Mouse (Mus musculus) forebrain, embryonic 10.5 days (tissue): ENCODE measurements at regions not wholly inside any gene's neighbourhood (a gene's known extent, or its start where the extent isn't known, plus 50 kb on each side); places are given as distances from the start of the nearest gene placed in this dataset.

ENCODE experiments used
- DNase-seq: peaks from one replicate; pipeline ENCODE4 v3.0.0-alpha.2; 2017; ENCODE audit warnings: low spot score; ENCODE audit errors: extremely low spot score
- H3K27ac ChIP-seq: fragments of 300-500 bp; sonication (generic); 2 replicates; pipeline ENCODE4 v1.5.1; 2016; ENCODE audit warnings: mild to moderate bottlenecking
- H3K27me3 ChIP-seq: fragments of 300-500 bp; sonication (generic); 2 replicates; pipeline ENCODE4 v1.6.1; 2016; ENCODE audit warnings: mild to moderate bottlenecking; ENCODE audit not compliant: poor library complexity, severe bottlenecking
- H3K36me3 ChIP-seq: fragments of 300-500 bp; sonication (generic); replicated peaks from 2 replicates; pipeline ENCODE4 v1.6.1; 2016; ENCODE audit warnings: mild to moderate bottlenecking, moderate library complexity
- H3K4me1 ChIP-seq: fragments of 300-500 bp; sonication (generic); 2 replicates; pipeline ENCODE4 v1.6.1; 2016
- H3K4me3 ChIP-seq: fragments of 300-500 bp; sonication (generic); 2 replicates; pipeline ENCODE4 v1.5.1; 2016; ENCODE audit warnings: mild to moderate bottlenecking, moderate library complexity
- H3K9me3 ChIP-seq: fragments of 300-500 bp; sonication (generic); 2 replicates; pipeline ENCODE4 v1.6.1; 2016; ENCODE audit warnings: mild to moderate bottlenecking, moderate library complexity
- WGBS: fragments of 180-500 bp; shearing (Covaris S2); methylation state at CpG from one replicate; pipeline ENCODE4 v1.1.7; 2016; 5-methylcytosine and 5-hydroxymethylcytosine counted together

- Histone ChIP-seq H3K4me3 (no peak overlapping the region), H3K36me3 (no peaks in the 10 kb centered on the region), H3K4me1 (peaks cover 8% of the 10 kb centered on the region), H3K9me3 (no peaks in the 10 kb centered on the region), H3K27ac (no peak overlapping the region), H3K27me3 (no peaks in the 10 kb centered on the region)
- no peak for DNase-seq
- WGBS, result 86% methylated on average over 7 of the region's 7 CpGs
Observed at GRCm38 (mm10) chr12:32724451-32725188, 94.7 kb upstream of the Nampt start.

GRCm38 (mm10) chr12:32727539-32727938 lies 91.8 kb upstream of the Nampt start:
- DNase-seq, result no peak
- no peaks in the 10 kb centered on the region for H3K27me3 ChIP-seq
- no peaks in the 10 kb centered on the region for H3K9me3 ChIP-seq
- H3K36me3 ChIP-seq, result no peaks in the 10 kb centered on the region
- H3K4me3 ChIP-seq, result no peak overlapping the region
- H3K27ac ChIP-seq, result no peak overlapping the region
- WGBS, result 74% methylated on average over 1 of the region's 1 CpGs
- peaks cover 8% of the 10 kb centered on the region for H3K4me1 ChIP-seq

GRCm38 (mm10) chr12:32728425-32728824 lies 90.9 kb upstream of the Nampt start:
- no peaks in the 10 kb centered on the region for H3K36me3 ChIP-seq
- no peaks in the 10 kb centered on the region for H3K27me3 ChIP-seq
- H3K9me3 ChIP-seq, result no peaks in the 10 kb centered on the region
- WGBS, result 40% methylated on average over 10 of the region's 10 CpGs
- H3K27ac ChIP-seq, result no peak overlapping the region
- no peak for DNase-seq
- H3K4me3 ChIP-seq, result no peak overlapping the region
- H3K4me1 ChIP-seq, result peaks cover 8% of the 10 kb centered on the region

GRCm38 (mm10) chr12:32735224-32735623 lies 84.1 kb upstream of the Nampt start:
- no peaks in the 10 kb centered on the region for H3K9me3 ChIP-seq
- no peak for DNase-seq
- no peaks in the 10 kb centered on the region for H3K4me1 ChIP-seq
- H3K27me3 ChIP-seq, result no peaks in the 10 kb centered on the region
- WGBS, result 79% methylated on average over 2 of the region's 2 CpGs
- H3K4me3 ChIP-seq, result no peak overlapping the region
- H3K36me3 ChIP-seq, result no peaks in the 10 kb centered on the region
- no peak overlapping the region for H3K27ac ChIP-seq

GRCm38 (mm10) chr12:32741465-32741864 lies 77.9 kb upstream of the Nampt start:
- Histone ChIP-seq H3K27ac (no peak overlapping the region), H3K4me3 (no peak overlapping the region), H3K4me1 (no peaks in the 10 kb centered on the region), H3K27me3 (no peaks in the 10 kb centered on the region), H3K36me3 (no peaks in the 10 kb centered on the region), H3K9me3 (no peaks in the 10 kb centered on the region)
- no peak for DNase-seq

DNA sequence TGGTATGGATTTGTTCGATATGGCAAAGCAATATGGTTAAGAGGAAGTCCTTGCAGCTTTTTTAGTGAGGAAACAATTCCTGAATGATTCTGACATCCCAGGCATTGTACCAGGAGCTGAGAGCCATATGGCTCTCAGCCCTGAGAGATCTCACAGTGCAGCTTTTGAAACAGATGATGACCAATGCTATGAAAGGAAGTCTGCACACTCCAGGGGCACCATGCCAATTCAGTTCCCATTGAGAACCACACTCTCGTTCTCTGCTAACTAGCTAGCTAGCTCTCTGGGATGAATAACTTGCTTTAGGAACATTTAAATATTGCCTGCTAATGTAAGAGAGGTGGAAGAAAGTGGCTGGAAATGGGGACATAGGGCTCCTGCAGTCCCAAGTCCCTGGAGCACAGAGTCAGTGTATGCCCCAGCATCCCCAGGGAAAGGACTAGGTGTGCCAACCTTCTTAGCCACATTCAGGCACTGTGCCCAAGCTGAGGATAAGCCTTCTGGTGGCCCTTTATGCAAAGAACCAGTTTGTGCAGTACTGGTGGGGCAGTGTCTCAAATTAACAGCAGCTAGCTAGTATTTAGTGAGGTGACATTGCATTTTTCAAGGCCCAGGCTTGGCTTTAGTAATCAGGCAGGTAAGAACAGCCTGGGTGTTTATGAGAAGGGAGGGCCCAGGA lies 61.8 kb upstream of the Nampt start:
- no peak for DNase-seq
- Histone ChIP-seq H3K9me3 (no peaks in the 10 kb centered on the region), H3K27ac (no peak overlapping the region), H3K4me1 (no peaks in the 10 kb centered on the region), H3K36me3 (no peaks in the 10 kb centered on the region), H3K4me3 (no peak overlapping the region), H3K27me3 (no peaks in the 10 kb centered on the region)
- WGBS, result 91% methylated on average over 2 of the region's 2 CpGs

GRCm38 (mm10) chr12:32758150-32758549 lies 61.2 kb upstream of the Nampt start:
- Histone ChIP-seq H3K4me1 (no peaks in the 10 kb centered on the region), H3K4me3 (no peak overlapping the region), H3K27me3 (no peaks in the 10 kb centered on the region), H3K36me3 (no peaks in the 10 kb centered on the region), H3K9me3 (no peaks in the 10 kb centered on the region), H3K27ac (no peak overlapping the region)
- WGBS, result 87% methylated on average over 2 of the region's 2 CpGs
- DNase-seq, result no peak

- Histone ChIP-seq H3K4me3 (no peak overlapping the region), H3K4me1 (no peaks in the 10 kb centered on the region), H3K9me3 (no peaks in the 10 kb centered on the region), H3K27ac (no peak overlapping the region), H3K27me3 (no peaks in the 10 kb centered on the region), H3K36me3 (no peaks in the 10 kb centered on the region)
- WGBS, result 87% methylated on average over 3 of the region's 3 CpGs
- no peak for DNase-seq
Observed at GRCm38 (mm10) chr12:32760627-32761026, 58.7 kb upstream of the Nampt start.

DNA sequence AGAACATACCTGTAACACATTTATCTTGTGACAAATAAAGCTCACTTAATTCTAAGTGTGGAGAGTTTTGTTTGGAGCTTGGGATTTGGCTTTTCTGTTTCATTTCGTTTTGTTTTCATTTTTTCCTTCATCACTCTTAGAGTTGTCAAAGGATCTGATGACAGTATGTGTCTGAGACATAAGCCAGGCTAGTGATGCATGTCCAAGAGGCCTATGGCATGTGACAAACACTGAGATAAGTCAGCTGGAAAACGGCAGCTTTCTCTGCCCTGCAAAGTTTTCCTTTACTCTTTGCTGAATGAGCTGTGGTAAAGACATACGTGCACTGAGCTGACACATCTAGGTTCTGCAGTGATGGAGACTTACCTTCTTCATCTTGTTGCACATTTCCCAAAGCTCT lies 58.3 kb upstream of the Nampt start:
- H3K27me3 ChIP-seq, result no peaks in the 10 kb centered on the region
- no peak for DNase-seq
- H3K9me3 ChIP-seq, result no peaks in the 10 kb centered on the region
- no peak overlapping the region for H3K27ac ChIP-seq
- no peaks in the 10 kb centered on the region for H3K36me3 ChIP-seq
- 81% methylated on average over 3 of the region's 3 CpGs for WGBS
- no peaks in the 10 kb centered on the region for H3K4me1 ChIP-seq
- no peak overlapping the region for H3K4me3 ChIP-seq

DNA sequence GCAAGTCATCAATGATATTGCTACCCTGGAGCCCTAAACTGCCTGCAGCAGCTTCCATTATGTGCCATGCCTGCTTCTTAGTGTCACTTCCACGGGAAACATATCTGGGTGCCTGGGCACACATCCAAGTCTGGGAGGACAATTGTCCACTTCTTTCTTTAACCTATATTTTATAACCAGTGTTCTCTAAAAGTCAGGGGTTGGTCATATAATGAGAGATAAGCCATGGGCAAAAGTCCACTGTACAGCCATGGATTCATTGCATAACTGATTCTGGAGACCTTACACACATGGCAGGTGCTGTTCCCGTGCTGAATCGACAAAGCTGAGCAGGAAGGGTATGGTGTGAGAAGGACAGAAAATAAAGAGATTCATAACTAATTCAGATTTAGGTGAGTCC lies 55.1 kb upstream of the Nampt start:
- no peak overlapping the region for H3K27ac ChIP-seq
- no peak for DNase-seq
- no peaks in the 10 kb centered on the region for H3K27me3 ChIP-seq
- H3K4me3 ChIP-seq, result no peak overlapping the region
- no peaks in the 10 kb centered on the region for H3K9me3 ChIP-seq
- H3K4me1 ChIP-seq, result no peaks in the 10 kb centered on the region
- no peaks in the 10 kb centered on the region for H3K36me3 ChIP-seq
- WGBS, result 89% methylated on average over 3 of the region's 3 CpGs

- 86% methylated on average over 7 of the region's 7 CpGs for WGBS
- no peaks in the 10 kb centered on the region for H3K9me3 ChIP-seq
- no peak overlapping the region for H3K27ac ChIP-seq
- no peaks in the 10 kb centered on the region for H3K4me1 ChIP-seq
- no peak overlapping the region for H3K4me3 ChIP-seq
- no peak for DNase-seq
- H3K27me3 ChIP-seq, result no peaks in the 10 kb centered on the region
- no peaks in the 10 kb centered on the region for H3K36me3 ChIP-seq
Observed at GRCm38 (mm10) chr12:32764747-32765146, 54.6 kb upstream of the Nampt start.

GRCm38 (mm10) chr12:32765861-32766260 lies 53.5 kb upstream of the Nampt start:
- DNase-seq, result no peak
- no peak overlapping the region for H3K4me3 ChIP-seq
- no peak overlapping the region for H3K27ac ChIP-seq
- no peaks in the 10 kb centered on the region for H3K4me1 ChIP-seq
- no peaks in the 10 kb centered on the region for H3K27me3 ChIP-seq
- no peaks in the 10 kb centered on the region for H3K9me3 ChIP-seq
- no peaks in the 10 kb centered on the region for H3K36me3 ChIP-seq

DNA sequence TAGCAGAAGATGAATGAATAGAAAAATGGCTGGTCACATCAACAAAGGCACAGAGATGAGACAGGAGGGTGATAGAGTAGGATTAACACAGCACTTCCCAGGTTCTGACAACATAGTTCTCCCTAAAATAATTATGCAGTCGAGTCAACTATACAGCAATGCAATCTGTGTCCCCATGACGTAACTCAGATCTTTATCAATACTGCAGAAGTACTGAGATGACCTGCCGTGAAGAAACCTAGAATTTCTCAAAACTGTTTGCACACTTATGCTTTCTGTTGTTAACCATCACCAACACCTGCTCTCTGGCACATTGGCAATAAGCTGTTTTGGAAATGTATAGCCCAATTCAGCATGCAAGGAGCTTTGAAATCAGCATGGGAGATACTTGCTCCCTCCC lies 52.8 kb upstream of the Nampt start:
- WGBS, result 89% methylated on average over 3 of the region's 3 CpGs
- H3K27me3 ChIP-seq, result no peaks in the 10 kb centered on the region
- no peaks in the 10 kb centered on the region for H3K4me1 ChIP-seq
- no peaks in the 10 kb centered on the region for H3K36me3 ChIP-seq
- no peak overlapping the region for H3K27ac ChIP-seq
- no peaks in the 10 kb centered on the region for H3K9me3 ChIP-seq
- no peak for DNase-seq
- H3K4me3 ChIP-seq, result no peak overlapping the region
